Mouse (Mus musculus) thymus, postnatal 4 days (tissue): ENCODE data around the gene Dap3.
A peak's percentile ranks its signal among the peaks of the same experiment; 100 is the strongest.
"Not testable (repeated sequence)": the region's sequence is repeated elsewhere in the genome, so short reads cannot be mapped to it uniquely, and the experiment has no call there.

ENCODE experiments used
- DNase-seq: peaks from one replicate; pipeline ENCODE4 v3.0.0; 2021

Gene Dap3

GRCm38 (mm10) chr3:88950576-88951326, at the start of gene Dap3, which contains the start of gene Ash1l:
Dap3 (minus strand) TSS chr3:88951181.
Ash1l (plus strand) TSS chr3:88950622.
- DNase-seq: peak; percentile 90

DNA sequence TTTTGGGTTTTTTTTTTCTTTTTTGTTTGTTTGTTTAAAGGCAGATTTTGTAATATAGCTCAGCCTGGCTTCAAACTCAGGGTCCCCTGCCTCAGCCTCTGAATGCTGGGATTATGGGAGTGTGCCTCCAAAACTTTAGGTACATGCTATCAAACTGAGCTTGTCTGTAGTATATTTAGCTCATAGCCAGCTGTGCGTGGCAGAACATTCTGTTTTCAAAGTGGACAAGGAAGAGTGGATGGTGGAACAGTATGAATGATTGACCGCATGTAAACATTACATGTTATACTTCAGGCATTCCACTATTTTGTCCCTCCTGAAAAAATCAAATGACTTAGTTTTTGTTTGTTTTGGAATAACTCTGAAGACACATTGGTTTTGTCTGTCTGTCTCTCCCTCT, 41.8 kb upstream of the Dap3 start:
- no peak for DNase-seq

DNA sequence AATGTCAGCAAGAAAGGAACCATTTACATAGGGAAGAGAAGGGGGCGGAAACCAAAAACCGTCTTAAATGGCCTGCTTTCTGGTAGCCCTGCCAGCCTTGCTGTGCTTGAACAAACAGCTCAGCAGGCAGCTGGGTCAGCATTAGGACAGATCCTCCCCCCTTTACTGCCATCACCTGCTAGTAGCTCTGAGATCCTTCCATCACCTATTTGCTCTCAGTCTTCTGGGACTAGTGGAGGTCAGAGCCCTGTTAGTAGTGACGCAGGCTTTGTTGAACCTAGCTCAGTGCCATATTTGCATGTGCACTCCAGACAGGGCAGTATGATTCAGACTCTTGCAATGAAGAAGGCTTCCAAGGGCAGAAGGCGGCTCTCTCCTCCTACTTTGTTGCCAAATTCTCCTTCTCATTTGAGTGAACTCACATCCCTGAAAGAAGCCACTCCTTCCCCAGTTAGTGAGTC, 33.0 kb upstream of the Dap3 start:
- no peak for DNase-seq

GRCm38 (mm10) chr3:88981206-88982010, 30.4 kb upstream of the Dap3 start:
- DNase-seq: no peak

DNA sequence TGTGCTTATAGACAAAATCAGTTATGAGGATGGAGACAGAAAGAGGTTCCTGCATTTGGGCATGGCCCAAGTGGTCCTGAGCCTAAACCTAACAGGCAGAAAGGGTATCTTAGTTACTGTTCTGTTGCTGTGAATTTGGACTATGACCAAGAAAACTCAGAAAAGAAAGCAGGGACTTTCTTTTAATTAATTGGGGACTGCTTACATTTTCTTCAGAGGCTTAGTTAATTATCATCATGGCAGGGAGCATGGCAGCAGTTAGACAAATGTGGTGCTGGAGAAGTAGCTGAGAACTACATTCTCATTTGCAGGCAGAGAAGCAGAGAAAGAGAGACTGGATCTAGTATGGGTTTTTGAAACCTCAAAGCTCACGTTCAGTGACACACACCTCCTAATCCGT, 24.0 kb upstream of the Dap3 start:
- no peak for DNase-seq

- not testable (repeated sequence) for DNase-seq
Observed at GRCm38 (mm10) chr3:88963211-88963610, 12.2 kb upstream of the Dap3 start.

DNA sequence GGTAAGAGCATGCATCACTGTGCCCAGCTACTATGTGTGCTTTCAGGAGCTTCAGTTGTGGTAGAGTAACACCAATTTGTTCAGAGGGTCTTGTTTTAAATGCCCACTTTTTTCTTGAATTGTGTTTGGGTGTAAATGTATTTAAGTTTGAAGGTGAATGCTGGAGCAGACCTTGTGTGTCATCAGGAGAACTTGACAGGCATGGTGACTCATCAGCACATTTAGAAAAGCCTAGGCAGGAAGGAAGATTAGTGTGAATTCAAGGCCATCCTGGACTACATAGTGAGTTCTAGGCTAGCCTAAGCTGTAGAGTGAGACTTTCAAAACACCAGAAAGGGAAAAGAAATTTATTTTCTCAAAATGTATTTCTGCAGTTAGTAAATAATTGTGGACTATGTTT, 2.8 kb upstream of the Dap3 start:
- no peak for DNase-seq

DNA sequence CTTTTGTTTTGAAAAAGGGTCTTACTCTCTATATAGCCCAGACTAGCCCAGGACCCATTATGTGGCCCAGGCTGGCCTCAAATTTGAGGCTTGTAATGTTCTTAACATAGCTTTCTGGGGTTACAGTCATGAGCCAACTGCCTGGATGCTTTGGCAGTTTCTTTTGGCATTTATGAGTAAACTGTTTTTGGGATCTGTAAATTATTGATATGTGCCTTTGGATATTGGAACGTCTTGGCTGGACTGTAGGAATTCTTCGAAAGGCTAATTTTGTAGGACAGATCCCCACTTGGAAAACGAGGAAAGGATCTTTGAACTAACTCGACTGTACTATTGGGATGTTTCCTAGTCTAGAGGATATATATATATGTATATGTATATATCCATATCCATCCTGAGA, 2.3 kb upstream of the Dap3 start:
- no peak for DNase-seq

GRCm38 (mm10) chr3:88951327-88951800, 383 bp upstream of the Dap3 start:
- no peak for DNase-seq

GRCm38 (mm10) chr3:88949786-88950575, 1.0 kb downstream of the Dap3 start:
- peak; percentile 97 for DNase-seq

- DNase-seq: no peak
Observed at GRCm38 (mm10) chr3:88944109-88944508, 6.9 kb downstream of the Dap3 start.

DNA sequence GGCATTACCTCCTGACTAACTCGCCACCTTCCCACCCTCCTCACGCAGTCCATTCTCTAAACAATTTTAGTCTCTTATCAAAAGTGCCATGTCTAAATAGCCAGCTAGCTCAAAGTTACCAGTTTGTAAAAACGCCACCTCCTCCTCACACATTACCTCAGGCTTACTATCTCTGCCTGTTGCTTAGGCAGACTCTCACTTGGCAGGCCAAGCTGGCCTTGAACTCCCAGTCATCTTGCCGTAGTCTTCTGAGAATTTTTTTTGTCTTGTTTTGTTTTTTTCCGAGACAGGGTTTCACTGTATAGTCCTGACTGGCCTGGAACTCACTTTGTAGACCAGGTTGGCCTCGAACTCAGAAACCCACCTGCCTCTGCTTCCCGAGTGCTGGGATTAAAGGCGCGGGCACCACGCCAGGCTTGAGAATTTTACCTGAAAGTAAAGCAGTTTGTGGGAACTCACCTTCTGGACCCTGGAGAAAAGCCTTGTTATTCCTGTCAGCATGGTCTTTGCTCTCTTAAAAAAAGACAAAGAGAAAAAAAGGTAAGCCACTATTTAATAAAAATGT, 8.6 kb downstream of the Dap3 start:
- no peak for DNase-seq

- no peak for DNase-seq
Observed at GRCm38 (mm10) chr3:88939749-88940148, 11.2 kb downstream of the Dap3 start.

- no peak for DNase-seq
Observed at GRCm38 (mm10) chr3:88939071-88939470, 11.9 kb downstream of the Dap3 start.

- peak; percentile 30 for DNase-seq
Observed at GRCm38 (mm10) chr3:88929501-88929900, 21.5 kb downstream of the Dap3 start.

DNA sequence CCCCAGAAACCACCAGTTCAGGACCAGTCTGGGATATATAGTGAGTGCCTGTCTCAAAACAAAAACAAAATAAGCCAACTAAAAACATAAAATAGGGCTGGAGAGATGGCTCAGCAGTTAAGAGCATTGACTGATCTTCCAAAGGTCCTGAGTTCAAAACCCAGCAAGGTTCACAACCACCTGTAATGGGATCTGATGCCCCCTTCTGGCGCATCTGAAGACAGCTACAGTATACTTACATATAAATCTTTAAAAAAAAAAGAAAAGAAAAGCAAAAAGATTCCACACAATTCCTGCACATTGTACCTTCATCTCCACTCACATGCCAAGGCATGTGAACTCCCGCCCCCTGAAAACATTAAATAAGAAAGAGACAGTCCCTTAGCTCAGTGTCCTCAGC, 25.3 kb downstream of the Dap3 start:
- no peak for DNase-seq

DNA sequence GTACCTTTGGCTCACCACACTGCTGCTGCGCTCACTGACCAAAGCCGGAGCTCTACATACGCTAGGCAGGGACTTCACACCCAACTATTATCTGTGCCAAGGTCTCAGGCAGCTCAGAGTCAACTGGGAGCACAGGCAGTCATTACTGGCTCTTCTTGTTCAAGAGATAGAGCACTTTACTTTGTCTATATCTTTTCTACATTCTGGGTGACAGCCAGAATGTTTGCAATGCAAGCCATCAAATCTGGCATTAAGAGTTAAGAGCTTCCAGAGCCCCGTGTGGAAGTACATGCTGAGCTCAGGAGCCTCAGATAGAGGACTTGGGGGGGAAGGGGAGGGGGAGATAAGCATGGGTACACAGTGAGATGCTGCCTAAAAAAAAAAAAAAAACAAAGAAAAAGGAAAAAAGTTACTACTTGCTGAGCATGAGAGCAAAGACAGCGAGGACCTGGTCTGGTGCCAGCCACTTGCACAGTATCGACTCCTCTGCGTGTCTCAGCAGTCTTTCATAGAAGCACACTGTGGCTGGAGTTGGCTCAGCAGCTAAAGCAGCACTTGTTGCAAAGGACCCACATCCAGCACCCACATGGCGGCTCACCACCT, 26.9 kb downstream of the Dap3 start:
- DNase-seq: no peak

DNA sequence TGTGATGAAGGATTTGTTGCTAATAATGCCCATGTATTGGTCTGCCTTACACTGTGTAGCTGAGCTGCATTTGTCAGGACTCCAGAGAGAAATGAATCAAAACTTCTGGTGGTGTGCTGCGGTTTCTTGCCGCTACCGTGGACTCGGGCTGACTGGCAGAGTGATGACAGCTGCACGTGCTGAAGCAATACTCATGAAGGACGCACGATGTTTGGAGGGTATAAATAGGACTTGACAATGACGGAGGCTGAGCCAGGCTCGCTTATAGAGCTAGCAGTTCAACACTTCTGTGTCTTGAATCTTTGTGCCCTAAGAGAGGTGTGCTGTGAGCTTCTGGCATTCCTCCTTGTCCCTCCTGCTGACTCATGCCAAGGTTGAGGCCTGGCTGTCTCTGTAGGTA, 29.6 kb downstream of the Dap3 start:
- DNase-seq: no peak

DNA sequence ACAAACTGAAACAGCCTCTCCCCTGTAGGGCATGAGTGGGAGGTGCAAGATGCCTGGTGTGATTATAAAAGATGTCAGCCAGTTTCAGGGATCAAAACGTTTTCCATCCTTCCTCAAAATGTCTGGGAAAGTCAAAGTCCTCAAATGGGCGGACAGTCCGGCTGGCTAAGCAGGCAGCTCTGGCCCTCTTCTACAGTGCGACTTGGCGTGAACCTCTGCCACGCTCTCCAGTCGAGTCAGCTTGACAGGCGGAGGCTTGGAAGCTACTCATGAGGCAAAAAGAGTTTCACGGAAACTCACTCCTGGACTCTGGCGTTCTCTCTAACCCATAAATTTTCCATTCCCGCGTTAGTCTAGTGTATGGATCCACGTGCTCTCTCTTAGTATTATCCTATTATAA, 32.0 kb downstream of the Dap3 start:
- no peak for DNase-seq

DNA sequence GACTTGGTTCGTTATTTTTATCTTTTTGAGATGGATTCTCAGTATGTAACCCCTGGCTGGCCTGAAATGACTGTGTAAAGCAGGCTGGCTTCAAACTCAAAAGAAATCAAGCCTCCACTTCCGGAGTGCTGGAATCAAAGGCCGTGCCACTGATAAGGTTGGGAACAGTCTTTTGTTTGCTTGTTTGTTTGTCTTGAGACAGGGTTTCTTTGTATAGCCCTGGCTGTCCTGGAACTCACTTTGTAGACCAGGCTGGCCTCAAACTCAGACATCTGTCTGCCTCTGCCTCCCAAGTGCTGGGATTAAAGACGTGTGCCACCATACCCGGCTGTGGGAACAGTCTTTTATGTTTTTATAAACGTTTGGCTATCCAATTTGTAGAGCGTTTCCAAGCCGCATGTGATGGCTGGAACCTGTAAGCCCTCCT, 36.6 kb downstream of the Dap3 start:
- no peak for DNase-seq

DNA sequence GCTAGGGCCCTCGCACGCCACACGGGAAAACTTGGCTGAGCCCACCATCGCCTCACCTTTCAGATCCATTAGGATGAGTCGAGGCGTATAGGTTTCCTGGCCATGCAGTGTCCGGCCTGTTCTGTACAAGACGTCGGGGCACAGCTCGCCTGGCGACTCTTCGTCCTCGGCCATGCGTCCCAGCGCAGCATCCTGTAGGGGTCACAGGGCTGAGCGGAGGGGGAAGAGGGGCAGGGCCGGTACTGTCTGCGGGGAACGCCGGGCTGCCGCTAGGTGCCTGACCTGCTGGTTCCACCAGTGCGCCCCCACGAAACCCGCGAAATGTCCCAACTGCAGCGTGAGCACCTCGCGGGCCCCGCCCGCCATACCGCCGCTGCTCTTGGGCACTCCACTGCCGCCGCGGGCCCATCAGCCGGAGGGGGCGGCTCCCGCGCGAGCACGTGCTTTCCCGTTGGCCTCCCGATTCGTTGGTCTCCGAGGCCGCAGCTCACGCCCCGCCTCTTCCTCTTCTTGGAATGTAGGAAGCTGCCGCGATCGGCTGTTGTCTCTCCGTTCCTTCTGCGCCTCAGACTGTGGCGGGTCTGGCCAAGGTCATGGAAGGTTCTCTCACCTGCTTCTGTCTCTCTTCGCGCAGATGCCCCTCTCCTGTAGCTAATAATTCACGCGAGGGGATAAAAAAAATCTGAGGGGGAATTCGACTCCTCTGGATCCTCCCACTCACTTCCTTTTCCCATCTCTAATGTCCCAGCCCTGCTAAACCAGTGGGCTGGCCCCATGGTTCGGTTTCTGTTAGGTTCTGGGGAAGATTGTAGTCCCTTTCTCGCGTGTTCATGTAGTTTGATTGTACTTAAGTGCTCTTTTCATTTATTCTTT, 37.2 kb downstream of the Dap3 start, which contains the start of gene Msto1:
Msto1 (minus strand) TSS at position 489 of the 873 bp plus-strand sequence.
- peak; percentile 95 for DNase-seq
